Mouse (Mus musculus) spleen, postnatal 10 days (tissue): Measurements from ENCODE around the gene Fgfr2.
A peak's percentile ranks its signal among the peaks of the same experiment; 100 is the strongest.

Experiments used
- DNase-seq, 2 experiments: peaks; one replicate each; pipeline ENCODE4 v3.0.0; 2021 to 2022; ENCODE audit warnings: low spot score in 2 of 2

Gene Fgfr2

GRCm38 (mm10) chr7:132305492-132306375 is 817.4 kb downstream of the Fgfr2 start:
- peak in 1 of 2 experiments; percentile 63 for DNase-seq

DNA sequence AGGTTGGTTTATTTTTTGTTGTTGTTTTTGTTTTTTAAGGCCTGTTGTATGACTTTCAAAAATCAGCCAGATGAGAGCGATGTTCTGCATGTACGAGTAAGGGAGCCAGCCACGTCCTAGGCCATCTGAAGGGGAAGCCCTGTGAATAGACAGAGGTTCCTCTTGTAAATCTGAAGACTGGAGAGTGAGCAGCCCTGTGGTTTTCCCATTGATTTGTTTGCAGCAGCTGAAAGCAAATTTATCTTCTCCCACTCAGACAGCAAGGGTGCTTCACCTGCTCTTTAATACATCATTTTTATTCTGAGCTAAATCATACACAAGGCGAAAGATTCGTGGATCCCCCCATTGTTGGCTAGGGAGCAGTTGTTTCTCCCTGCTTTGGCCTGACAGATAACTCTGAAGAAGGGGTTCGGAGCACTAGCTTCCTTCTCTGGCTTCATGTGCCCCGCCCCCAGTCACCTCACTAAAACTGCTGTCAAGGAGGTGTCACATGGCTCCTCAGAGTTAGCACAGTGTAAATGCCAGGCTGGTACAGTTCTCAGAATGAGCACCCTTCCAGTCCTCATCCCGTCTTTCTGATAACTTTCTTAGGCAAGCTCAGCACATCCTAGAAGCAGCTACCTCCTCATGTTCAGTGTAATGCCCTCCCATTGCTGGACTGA is 818.6 kb downstream of the Fgfr2 start:
- DNase-seq, result peak in 1 of 2 experiments; percentile 48

DNA sequence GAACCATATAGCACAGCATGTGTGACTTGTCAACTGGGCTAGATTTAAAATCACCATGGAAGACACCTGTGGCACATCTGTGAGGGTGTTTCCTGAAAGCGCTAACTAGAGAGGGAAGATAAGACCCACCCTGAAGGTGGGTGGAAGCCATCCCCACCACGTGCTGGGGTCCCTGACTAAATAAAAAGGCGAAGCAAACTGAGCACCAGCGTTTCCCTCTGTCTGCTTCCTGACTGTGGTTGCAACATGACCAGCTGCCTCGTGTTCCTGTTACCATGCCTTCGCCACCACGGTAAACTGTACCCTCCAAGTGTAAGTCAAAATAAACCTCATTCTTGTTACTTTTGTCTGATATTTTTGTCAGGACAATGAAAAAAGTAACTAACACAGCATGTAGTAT is 819.2 kb downstream of the Fgfr2 start:
- no peak for DNase-seq

GRCm38 (mm10) chr7:132302508-132303241 is 820.5 kb downstream of the Fgfr2 start:
- DNase-seq, result no peak

DNA sequence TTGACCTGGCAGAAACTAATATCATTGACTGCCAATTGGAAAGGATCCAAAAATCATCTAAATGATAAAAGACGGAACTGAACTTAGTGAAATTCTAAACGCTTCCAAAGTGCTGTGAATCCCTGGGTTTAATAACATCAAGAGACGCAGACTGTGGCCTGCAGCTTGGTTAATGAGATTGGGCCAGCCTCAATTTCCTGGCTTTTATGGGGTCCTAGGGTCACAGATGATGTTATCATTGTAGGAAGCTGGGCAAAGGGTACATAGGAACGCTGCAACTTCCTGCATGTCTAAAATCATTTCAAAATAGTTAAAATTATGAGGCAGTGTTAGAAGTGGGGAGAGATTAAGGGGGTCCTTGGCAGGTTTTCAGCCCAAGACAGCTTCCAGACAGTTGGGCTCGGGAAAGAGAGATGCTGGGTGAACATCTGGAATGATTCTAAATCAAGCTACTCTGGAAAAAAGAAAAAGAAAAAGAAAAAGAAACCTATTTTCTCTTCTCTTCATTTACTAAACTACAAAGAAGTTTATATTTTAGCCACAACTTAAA is 823.4 kb downstream of the Fgfr2 start:
- no peak for DNase-seq

DNA sequence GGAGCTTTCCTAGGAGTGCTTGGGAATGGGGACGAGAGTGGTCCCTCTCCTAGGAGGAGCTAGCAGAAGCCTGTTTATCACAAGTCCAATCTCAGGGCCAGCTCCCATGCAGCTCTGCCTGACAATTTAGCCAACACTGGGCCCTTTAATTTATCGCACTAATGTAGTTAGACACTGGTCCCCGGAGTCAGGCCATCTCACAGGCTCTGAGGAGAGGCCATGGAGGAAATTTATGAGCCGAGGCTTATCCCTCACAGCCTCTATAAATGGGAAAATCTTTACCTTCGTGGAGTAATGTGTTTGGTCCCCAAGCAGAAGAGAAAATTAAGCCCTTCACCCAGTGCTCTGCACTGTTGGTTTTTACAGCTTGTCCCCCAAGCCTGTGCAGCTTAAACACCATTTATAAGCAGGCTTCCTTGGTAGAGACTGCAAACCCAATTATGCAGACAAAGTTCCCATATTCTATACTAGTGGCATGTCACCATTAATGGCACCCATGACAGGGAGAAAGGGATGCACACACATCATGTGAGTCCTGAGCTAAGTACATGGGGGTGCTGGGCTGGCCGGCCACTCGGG is 824.6 kb downstream of the Fgfr2 start:
- no peak for DNase-seq

DNA sequence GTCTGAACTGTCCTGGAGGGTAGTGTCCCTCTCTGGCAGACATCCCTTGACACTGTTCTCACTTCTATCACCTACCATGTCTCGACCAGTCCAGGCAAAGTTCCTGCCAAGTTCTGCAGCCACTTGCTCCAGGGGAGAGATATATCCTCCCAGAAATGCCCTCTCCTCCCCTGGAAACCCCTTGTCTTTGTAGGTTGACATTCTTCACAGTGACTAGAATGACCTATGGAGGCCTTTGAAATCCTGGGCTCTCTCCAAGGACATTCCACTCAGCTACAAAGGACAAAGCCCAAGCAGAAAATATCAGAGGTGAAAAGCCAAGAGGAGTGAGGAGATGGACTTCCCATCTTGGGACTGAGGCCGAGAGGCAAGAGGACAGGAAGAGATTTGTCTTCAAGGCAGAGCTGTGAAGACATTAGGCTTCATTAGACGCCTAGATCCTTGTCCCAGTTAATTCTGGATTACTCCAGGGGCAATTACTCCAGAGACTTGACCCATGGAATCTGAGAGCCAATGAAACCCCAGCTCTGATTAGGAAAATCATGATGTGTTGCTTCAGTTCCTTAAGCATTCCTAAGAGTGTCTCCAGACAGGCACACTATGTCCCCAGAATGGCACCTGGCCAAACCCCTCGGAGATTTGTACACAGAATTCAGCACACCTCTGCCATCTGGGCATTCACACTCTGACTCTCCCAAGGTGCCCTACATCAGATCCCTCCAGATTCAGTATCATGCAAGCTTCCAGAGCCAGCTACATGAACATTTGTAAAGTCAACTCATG is 826.3 kb downstream of the Fgfr2 start:
- no peak for DNase-seq

- DNase-seq, result no peak
Observed at GRCm38 (mm10) chr7:132296132-132296531, 827.0 kb downstream of the Fgfr2 start.

- DNase-seq, result no peak
Observed at GRCm38 (mm10) chr7:132287340-132287664, 835.8 kb downstream of the Fgfr2 start.

- no peak for DNase-seq
Observed at GRCm38 (mm10) chr7:132286630-132287339, 836.4 kb downstream of the Fgfr2 start.

DNA sequence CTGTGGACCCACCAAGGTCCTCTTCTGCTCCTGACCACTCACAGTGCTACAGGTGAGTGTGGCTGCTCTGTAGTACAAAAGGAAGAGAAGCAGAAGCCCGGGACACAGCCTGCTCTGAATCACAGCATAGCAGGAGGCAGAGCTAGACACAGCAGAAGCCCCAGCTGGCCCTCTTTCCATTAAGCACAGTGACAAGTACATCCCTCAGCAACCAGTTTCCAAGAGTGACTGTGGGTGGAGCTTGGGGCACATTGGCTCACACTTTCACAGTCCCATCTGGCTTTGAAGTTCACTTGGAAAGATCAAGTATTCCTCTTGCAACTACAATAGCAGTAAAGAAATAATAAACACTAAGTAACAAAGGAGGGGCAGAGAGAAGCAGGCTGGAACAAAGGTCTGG is 838.4 kb downstream of the Fgfr2 start:
- DNase-seq, result no peak

- DNase-seq, result no peak
Observed at GRCm38 (mm10) chr7:132284048-132284737, 839.0 kb downstream of the Fgfr2 start.

DNA sequence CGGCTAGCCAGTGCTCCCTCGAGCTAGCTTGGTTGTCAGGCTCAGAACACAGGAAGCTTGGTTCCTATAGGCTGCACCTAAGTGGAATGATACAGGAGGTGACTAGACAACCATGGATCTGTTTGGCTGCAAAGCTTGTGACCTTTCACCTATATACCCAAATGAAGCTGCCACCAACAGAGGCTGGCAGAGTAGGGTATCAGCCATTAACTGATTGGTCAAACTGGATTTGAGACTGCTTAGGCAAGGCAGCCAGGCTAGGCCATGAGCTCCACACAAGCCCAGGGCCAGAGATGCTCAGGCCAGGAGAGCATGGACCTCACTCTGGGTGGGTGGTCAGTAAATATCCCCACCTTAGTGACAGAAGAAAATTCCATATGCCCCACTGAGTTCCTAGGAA is 840.6 kb downstream of the Fgfr2 start:
- DNase-seq, result no peak

DNA sequence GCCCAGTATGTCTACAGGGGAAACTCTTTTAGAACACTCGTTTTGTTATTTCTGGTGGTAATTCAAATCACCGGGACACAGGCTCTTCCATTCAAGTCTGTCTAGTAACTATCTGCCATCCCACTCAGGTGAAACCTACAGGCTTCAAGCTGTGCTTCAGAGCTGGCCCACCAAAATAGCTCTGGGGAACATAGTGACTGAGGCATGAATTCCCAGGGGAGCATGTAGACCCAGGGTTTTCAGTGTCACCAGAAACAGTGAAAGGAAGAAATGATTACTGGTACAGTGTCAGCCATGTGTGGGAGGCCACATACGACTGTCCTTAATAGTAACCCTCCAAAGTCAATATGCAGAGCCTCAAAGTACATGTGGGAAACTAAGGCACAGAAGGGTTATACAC is 841.0 kb downstream of the Fgfr2 start:
- DNase-seq, result no peak

- DNase-seq, result no peak
Observed at GRCm38 (mm10) chr7:132281753-132282152, 841.4 kb downstream of the Fgfr2 start.

DNA sequence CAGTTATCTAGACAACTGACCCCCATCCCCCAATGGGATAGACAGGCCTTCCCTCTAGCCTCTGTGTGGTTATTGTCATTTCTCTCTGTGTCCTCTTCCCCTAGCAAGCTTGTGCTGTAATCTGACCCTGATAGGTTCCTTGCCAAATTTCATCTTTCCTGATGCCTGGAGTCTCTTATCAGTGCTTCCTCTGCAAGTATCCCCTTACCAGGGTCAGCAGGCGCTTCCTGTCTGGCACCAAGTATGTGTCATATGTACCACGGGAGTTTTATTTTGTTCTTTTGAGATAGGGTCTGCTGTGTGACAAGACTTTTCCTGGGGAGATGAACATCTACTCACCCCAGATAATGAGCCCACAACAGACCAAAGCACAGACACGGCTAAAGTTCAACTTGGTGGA is 844.5 kb downstream of the Fgfr2 start:
- no peak for DNase-seq

DNA sequence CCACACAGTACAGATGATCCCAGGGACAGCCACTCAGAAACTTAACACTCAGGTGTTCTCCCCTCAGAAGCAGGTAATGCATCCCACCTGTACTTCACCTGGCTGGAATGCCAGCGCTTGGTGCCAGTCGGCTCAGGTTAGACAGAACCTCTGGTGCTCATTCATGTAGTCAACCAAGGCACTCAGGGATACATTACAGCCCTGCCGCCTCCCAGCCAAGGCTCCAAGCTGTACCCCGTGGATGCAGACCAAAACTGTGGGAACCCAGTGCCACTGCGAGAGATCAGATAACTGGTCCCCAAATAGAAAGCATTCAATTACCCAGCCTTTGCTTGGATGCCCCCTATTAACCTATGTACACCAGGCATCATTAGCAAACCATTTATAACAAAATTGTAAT is 846.9 kb downstream of the Fgfr2 start:
- no peak for DNase-seq

DNA sequence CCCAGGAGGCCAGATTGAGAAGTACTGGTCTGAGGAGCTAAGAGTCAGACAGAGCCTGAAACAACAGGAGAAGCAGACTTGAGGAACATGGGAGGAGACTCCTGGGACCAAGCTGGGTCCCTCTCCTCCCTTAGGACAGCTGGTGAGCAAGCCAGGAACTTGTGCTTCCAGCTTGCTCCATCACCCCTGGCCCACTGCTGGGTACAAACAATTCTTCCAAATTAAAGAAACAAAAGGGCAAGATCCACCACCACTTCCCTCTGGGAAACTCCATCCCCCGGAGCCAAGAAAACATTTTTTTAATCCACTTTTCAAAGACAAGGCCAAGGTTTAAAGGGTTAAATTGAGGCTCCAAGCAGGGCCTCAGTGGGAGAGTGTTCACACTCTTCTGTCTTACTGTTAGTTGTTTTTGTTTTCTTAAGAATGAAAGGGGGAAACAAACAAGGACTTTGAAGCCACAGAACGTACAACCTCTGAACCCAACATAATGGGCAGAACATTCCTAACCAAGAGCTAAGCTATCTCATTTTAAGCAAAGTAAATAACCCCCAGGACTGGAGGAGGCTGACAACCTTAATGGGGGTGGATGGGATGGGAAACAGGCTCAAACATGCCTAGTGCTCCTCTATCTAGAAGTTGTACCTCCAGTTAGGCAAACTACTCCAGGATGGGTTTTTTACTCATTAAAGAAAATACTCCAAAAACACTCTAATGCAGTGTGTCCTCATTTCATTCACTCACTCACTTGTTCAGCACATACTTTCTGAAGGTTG is 849.2 kb downstream of the Fgfr2 start:
- DNase-seq, result no peak

DNA sequence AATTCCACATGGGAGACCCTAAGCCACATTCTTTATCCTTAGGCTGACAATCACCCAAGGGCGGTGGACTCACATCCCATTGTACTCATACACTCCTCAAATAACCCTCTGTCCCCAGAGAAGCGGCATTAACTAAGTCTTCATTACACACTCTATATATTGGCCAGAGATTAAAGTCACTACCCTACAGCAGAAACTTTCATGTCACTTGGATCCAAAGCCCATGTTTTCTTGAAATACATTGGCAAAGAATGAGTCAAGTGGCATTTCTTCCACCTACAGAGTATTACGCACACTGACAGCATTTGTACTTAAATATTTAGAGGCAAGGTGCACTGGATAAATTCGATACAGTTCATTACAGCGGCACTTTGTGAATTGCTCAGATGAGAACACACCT is 850.2 kb downstream of the Fgfr2 start:
- DNase-seq, result no peak
